In genomic region chr3:103020249-103020942, GRCm38 (mm10) we compare ENCODE assay signal across 8 mouse cellular contexts. TPM values are rescaled to one million over a fixed set of nuclear protein-coding genes. Genes with fewer than 3 reads are reported as not detected.
DNase-seq lines count a peak whose midpoint lies in the region; ATAC-seq and TF ChIP-seq lines count a peak whose summit lies in the region.

Csde1 (plus strand) TSS chr3:103020426.

- no peaks in the 10 kb centered on the region for H3K27me3 ChIP-seq in hindbrain, embryonic 10.5 days (ENCODE audit: insufficient read depth, poor library complexity, severe bottlenecking)
- no peaks in the 10 kb centered on the region for H3K27me3 ChIP-seq in lung, postnatal 0 days (replicated peaks; ENCODE audit: insufficient read depth, low read length)

- peak within 1 kb of the TSS; percentile 99 for H3K9ac ChIP-seq in lung, postnatal 0 days (replicated peaks; ENCODE audit: low read depth)

- peak; percentile 98 for DNase-seq in MN1 (ENCODE audit: low spot score)
- peak; percentile 98 for DNase-seq in cerebellum, adult 9-10 months
- peak; percentile 96 for DNase-seq in hindbrain, embryonic 10.5 days (ENCODE audit: low spot score)
- peak; percentile 98 for DNase-seq in layer of hippocampus, adult 9-11 months
- peak; percentile 100 for DNase-seq in lung, postnatal 0 days (ENCODE audit: low spot score)
- DNase-seq in ovary, postnatal 14 days (ENCODE audit: low spot score) = peak; percentile 92
- peak; percentile 98 for DNase-seq in thymus, postnatal 14 days

- peak; percentile 97 for ATAC-seq in frontal cortex, adult (ENCODE audit: low TSS enrichment)
- peak; percentile 97 for ATAC-seq in lung, postnatal 0 days

- WGBS in hindbrain, embryonic 10.5 days = under 1% methylated on average over 55 of the region's 55 CpGs
- under 1% methylated on average over 55 of the region's 55 CpGs for WGBS in lung, postnatal 0 days

- peaks cover 15% of the 10 kb centered on the region for H3K36me3 ChIP-seq in hindbrain, embryonic 10.5 days
- H3K36me3 ChIP-seq in lung, postnatal 0 days (ENCODE audit: insufficient read depth, low read length) = no peaks in the 10 kb centered on the region

- H3K4me2 ChIP-seq in lung, postnatal 0 days (replicated peaks; ENCODE audit: low read depth, low read length) = peak within 1 kb of the TSS; percentile 75

- H3K4me1 ChIP-seq in hindbrain, embryonic 10.5 days (replicated peaks) = peaks cover 12% of the 10 kb centered on the region
- peaks cover 10% of the 10 kb centered on the region; the same call in 1 of the 2 replicates for H3K4me1 ChIP-seq in lung, postnatal 0 days (ENCODE audit: insufficient read depth, low read depth, low read length)

- peak; percentile 33; the same call in 1 of the 2 replicates for TF ChIP-seq EP300 in lung, postnatal 0 days (IDR thresholded peaks at IDR 0.05)

- TF ChIP-seq CTCF in lung, postnatal 0 days (IDR thresholded peaks at IDR 0.05) = peak; percentile 38

- no peaks in the 10 kb centered on the region for H3K9me3 ChIP-seq in hindbrain, embryonic 10.5 days
- no peaks in the 10 kb centered on the region for H3K9me3 ChIP-seq in lung, postnatal 0 days (ENCODE audit: low read length)

- H3K27ac ChIP-seq in hindbrain, embryonic 10.5 days = peak within 1 kb of the TSS; percentile 100
- peak within 1 kb of the TSS; percentile 96 for H3K27ac ChIP-seq in lung, postnatal 0 days (ENCODE audit: low read length)

- H3K4me3 ChIP-seq in hindbrain, embryonic 10.5 days = peak within 1 kb of the TSS; percentile 92
- H3K4me3 ChIP-seq in lung, postnatal 0 days (ENCODE audit: low read depth, low read length) = peak within 1 kb of the TSS; percentile 91

RNA-seq across cellular contexts. Expression of gene Csde1, which starts in this region (rescaled TPM):
- 362 and 433 TPM in 2 replicates for polyA plus RNA-seq in hindbrain, embryonic 10.5 days (2016; fragmentation: Nextera tagmentation; extraction: Ambion mirVana)
- polyA plus RNA-seq in lung, postnatal 0 days (2015; fragmentation: Nextera tagmentation; extraction: Ambion mirVana) = 167 and 191 TPM in 2 replicates

Comparison
In these comparisons a context has a peak if more than half of its experiments do, and no peak if none do; other contexts are left out.
1. Peak in every context shown above with its lines: DNase-seq, ATAC-seq, H3K4me3 ChIP-seq and H3K27ac ChIP-seq.